7 mouse cellular contexts compared by ENCODE assay signal in the genomic region with DNA sequence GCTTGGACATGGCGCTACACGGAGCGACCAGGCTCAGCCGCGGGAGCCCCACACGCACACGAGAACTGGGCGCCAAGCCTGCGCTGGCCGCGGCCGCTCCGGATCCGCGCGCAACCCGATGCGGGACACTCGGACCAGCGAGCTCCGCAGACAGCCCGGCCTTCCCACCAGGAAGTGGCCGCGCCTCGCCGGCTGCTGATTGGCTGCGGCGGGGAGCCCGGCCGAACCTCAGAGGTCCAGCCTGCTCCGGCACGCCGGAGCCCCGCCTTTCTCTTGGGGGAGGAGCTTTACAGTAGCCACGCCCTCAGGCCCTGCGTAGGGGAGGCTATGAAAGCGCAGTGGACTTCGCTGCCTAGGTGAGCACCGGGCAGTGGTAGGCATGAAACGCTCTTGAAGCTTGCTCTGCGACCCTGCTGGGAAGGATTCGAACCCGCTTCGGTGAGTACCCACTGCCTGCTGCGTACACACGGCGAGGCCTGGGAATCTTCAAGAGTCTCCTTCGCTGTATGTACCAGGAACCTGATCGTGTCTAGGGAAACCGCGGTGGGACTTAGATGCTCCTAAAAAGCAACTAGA. TPM values are rescaled to one million over a fixed set of nuclear protein-coding genes. Genes with fewer than 3 reads are reported as not detected.
DNase-seq lines count a peak whose midpoint lies in the region; ATAC-seq lines count a peak whose summit lies in the region.

A gene (minus strand): TSS at position 180 of the 576 bp plus-strand sequence.
A gene (plus strand): TSS at position 307 of the 576 bp plus-strand sequence.

- intact Hi-C loops in left cerebral cortex, postnatal 36 days (cut with DNase I), result loop anchor here (2.0 to 10.0 kb wide), 2 partner anchors 39 to 83 kb away; a partner anchor contains a TSS

- WGBS in intestine, embryonic 16.5 days, result 1% methylated on average over 51 of the region's 51 CpGs
- under 1% methylated on average over 51 of the region's 51 CpGs for WGBS in midbrain, embryonic 11.5 days

- peak; percentile 98 for ATAC-seq in intestine, embryonic 16.5 days
- ATAC-seq in midbrain, embryonic 11.5 days (ENCODE audit: low FRiP score), result peak; percentile 99

- peak; percentile 97 for DNase-seq in adrenal gland, adult 8-10 months
- DNase-seq in embryo, embryonic 9.5 days (ENCODE audit: extremely low spot score), result peak; percentile 95
- peak; percentile 95 to 97 for DNase-seq in gastrocnemius, postnatal 4 days (ENCODE audit: low spot score in 2 of 2)
- peak; percentile 91 to 94 for DNase-seq in left cerebral cortex, postnatal 36 days (ENCODE audit: low spot score in 2 of 2)
- DNase-seq in midbrain, embryonic 11.5 days (ENCODE audit: low spot score, missing footprints), result peak; percentile 99
- peak; percentile 96 for DNase-seq in skeletal muscle tissue, adult 2 months (ENCODE audit: low read depth, low spot score)

- H3K4me1 ChIP-seq in intestine, embryonic 16.5 days (ENCODE audit: control insufficient read depth, insufficient read depth, low read length), result 0 out of 2 replicates have a peak, but pooled peaks cover 7% of the 10 kb centered on the region
- H3K4me1 ChIP-seq in midbrain, embryonic 11.5 days (ENCODE audit: control insufficient read depth, insufficient read depth, low read length), result peaks cover 10% of the 10 kb centered on the region; the same call in 1 of the 2 replicates

- peak within 1 kb of the TSS; percentile 76 for H3K4me2 ChIP-seq in intestine, embryonic 16.5 days (ENCODE audit: low read depth, low read length)
- peak within 1 kb of the TSS; percentile 89 for H3K4me2 ChIP-seq in midbrain, embryonic 11.5 days

- H3K36me3 ChIP-seq in intestine, embryonic 16.5 days (ENCODE audit: control insufficient read depth, insufficient read depth, low read length), result no peaks in the 10 kb centered on the region
- H3K36me3 ChIP-seq in midbrain, embryonic 11.5 days (ENCODE audit: control insufficient read depth, insufficient read depth, low read length), result no peaks in the 10 kb centered on the region

- H3K9me3 ChIP-seq in intestine, embryonic 16.5 days (ENCODE audit: control insufficient read depth, low read length), result no peaks in the 10 kb centered on the region
- no peaks in the 10 kb centered on the region for H3K9me3 ChIP-seq in midbrain, embryonic 11.5 days (ENCODE audit: control insufficient read depth, low read length)

- peak within 1 kb of the TSS; percentile 75 for H3K9ac ChIP-seq in intestine, embryonic 16.5 days (ENCODE audit: low read depth, low read length)
- H3K9ac ChIP-seq in midbrain, embryonic 11.5 days (ENCODE audit: low read length), result peak within 1 kb of the TSS; percentile 65

- peak within 1 kb of the TSS; percentile 85 for H3K4me3 ChIP-seq in intestine, embryonic 16.5 days (ENCODE audit: low read length)
- peak within 1 kb of the TSS; percentile 70 for H3K4me3 ChIP-seq in midbrain, embryonic 11.5 days (ENCODE audit: low read depth, low read length)

- H3K27me3 ChIP-seq in intestine, embryonic 16.5 days (replicated peaks; ENCODE audit: control insufficient read depth, insufficient read depth, low read length), result no peaks in the 10 kb centered on the region
- H3K27me3 ChIP-seq in midbrain, embryonic 11.5 days (ENCODE audit: control insufficient read depth, insufficient read depth, low read length), result no peaks in the 10 kb centered on the region

- peak within 1 kb of the TSS; percentile 92 for H3K27ac ChIP-seq in intestine, embryonic 16.5 days (ENCODE audit: low read length)
- peak within 1 kb of the TSS; percentile 56; the same call in 1 of the 2 replicates for H3K27ac ChIP-seq in midbrain, embryonic 11.5 days (ENCODE audit: low read depth, low read length)

RNA-seq across cellular contexts. Expression of the first gene that starts in this region (rescaled TPM):
- total RNA-seq in adrenal gland, adult 8-10 months (2022), result 100 to 1,000 TPM; 100 to 119 (median 114) TPM
- 10 to 100 TPM; 39.9 to 42.2 TPM for total RNA-seq in gastrocnemius, postnatal 4 days (2021)
- 106 and 108 TPM in 2 replicates for polyA plus RNA-seq in intestine, embryonic 16.5 days (2015; fragmentation: Nextera tagmentation; extraction: Ambion mirVana)
- total RNA-seq in left cerebral cortex, postnatal 36 days (2021), result 10 to 100 TPM; 13.6 to 16.8 TPM
- 46.1 and 48.8 TPM in 2 replicates for polyA plus RNA-seq in midbrain, embryonic 11.5 days (2014; fragmentation: Nextera tagmentation; extraction: Ambion mirVana)

RNA-seq across cellular contexts. Expression of the second gene that starts in this region (rescaled TPM):
- total RNA-seq in adrenal gland, adult 8-10 months (2022), result 10 to 100 TPM in 3 of 4 experiments, 1 to 10 TPM in 1; 9.3 to 32.3 (median 16.8) TPM
- 1 to 10 TPM; 5.6 to 5.9 TPM for total RNA-seq in gastrocnemius, postnatal 4 days (2021)
- polyA plus RNA-seq in intestine, embryonic 16.5 days (2015; fragmentation: Nextera tagmentation; extraction: Ambion mirVana), result 10.2 TPM in 2 replicates
- total RNA-seq in left cerebral cortex, postnatal 36 days (2021), result 1 to 10 TPM; 4.8 TPM
- 4.9 and 5.8 TPM in 2 replicates for polyA plus RNA-seq in midbrain, embryonic 11.5 days (2014; fragmentation: Nextera tagmentation; extraction: Ambion mirVana)

Comparison
In these comparisons a context has a peak if more than half of its experiments do, and no peak if none do; other contexts are left out.
1. Peak in every context shown above with its lines: DNase-seq, ATAC-seq, H3K4me3 ChIP-seq and H3K27ac ChIP-seq.